ENCODE assay signal across 16 mouse cellular contexts in the genomic region with DNA sequence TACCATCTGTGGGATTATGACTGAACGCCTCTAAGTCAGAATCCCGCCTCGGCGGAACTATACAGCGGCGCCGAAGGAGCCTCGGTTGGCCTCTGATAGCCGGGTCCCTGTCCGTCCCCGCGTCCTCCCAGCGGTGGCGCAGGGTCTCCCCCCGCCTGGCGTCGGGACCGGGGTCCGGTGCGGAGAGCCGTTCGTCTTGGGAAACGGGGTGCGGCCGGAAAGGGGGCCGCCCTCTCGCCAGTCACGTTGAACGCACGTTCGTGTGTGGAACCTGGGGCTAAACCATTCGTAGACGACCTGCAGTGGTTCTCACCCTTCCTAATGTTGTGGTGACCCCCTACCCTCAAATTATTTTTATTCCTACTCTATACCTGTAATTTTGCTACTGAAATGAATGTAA.
"Had no signal": no experiment of that assay in that cellular context is flagged by ENCODE, and none has a peak within 500 bp of the region (broad histone marks: within the 10 kb centered on the region; RNA-seq: fewer than 3 reads in every experiment).

No protein-coding gene starts in this region.

- H3K4me2 ChIP-seq: limb, embryonic 15.5 days; midbrain, embryonic 13.5 days; neural tube, embryonic 15.5 days had no signal

- H3K9me3 ChIP-seq: limb, embryonic 15.5 days; midbrain, embryonic 13.5 days; neural tube, embryonic 15.5 days had no signal

- H3K9ac ChIP-seq: limb, embryonic 15.5 days; midbrain, embryonic 13.5 days; neural tube, embryonic 15.5 days had no signal

- H3K27ac ChIP-seq: kidney, postnatal 0 days; limb, embryonic 15.5 days; midbrain, embryonic 13.5 days; neural tube, embryonic 15.5 days had no signal

- H3K4me3 ChIP-seq: limb, embryonic 15.5 days; midbrain, embryonic 13.5 days; myocyte; neural tube, embryonic 15.5 days had no signal

- DNase-seq: kidney, adult 9 months; kidney, postnatal 36 days; layer of hippocampus, adult 9-11 months; layer of hippocampus, postnatal 36 days; lung, adult 2 months; lung, postnatal 36 days; right cerebral cortex, adult 18-20 months; right cerebral cortex, postnatal 25 days; thymus, adult 18-20 months; thymus, postnatal 14 days had no signal

- ATAC-seq: lung, postnatal 0 days; midbrain, embryonic 13.5 days had no signal

- H3K36me3 ChIP-seq: limb, embryonic 15.5 days; midbrain, embryonic 13.5 days; neural tube, embryonic 15.5 days had no signal

- H3K4me1 ChIP-seq: midbrain, embryonic 13.5 days; neural tube, embryonic 15.5 days had no signal
